In the genomic region with DNA sequence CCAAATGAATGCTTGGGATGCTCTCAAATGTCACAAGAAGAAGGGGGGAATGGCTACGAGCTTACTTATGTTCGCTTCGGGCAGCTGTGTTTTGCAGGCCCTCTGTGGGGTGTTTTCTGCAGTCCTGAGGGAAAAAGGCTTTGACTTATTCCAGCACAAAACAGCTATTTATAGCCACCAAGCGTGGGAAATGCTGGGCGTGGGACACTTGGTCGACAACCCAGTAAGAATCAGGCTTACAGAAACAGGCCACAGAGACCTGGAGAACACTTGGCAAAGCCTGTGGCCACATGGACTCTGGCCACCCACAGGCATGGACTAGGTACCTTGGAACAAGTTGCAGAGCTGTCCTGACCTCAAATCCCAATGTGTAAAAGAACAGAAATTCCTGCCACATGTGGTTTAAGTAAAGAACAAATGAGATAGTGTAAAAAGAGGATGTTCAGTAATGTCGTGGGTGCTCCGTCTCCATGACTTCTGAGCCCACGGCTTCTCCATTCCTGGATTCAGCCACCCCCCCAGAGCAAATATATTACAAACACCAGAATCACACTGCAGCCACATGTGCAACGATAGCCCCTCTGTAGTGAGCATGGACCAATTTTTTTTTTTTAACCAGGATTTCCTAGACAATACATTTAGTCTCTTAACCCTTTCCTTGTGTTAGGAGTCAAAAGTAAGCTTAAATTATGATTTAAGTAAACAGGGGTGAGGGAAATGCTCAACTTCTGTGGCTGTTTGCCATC, we compare ENCODE assay signal across 8 mouse cellular contexts. TPM values are rescaled to one million over a fixed set of nuclear protein-coding genes. Genes with fewer than 3 reads are reported as not detected.
DNase-seq lines count a peak whose midpoint lies in the region; ATAC-seq lines count a peak whose summit lies in the region.

No protein-coding gene starts in this region.

- DNase-seq in layer of hippocampus, adult 18-20 months (ENCODE audit: low spot score in 2 of 2): peak; percentile 17 to 44
- no peak for DNase-seq in layer of hippocampus, adult 9-10 months (ENCODE audit: low spot score)
- DNase-seq in layer of hippocampus, adult 8-10 months (ENCODE audit: low spot score in 2 of 2): peak; percentile 42 to 45
- peak; percentile 63 for DNase-seq in lung, postnatal 36 days

- no peaks in the 10 kb centered on the region for H3K9me3 ChIP-seq in embryonic facial prominence, embryonic 15.5 days (replicated peaks)
- H3K9me3 ChIP-seq in heart, embryonic 16.5 days (replicated peaks; ENCODE audit: control insufficient read depth, low read length): no peaks in the 10 kb centered on the region

- WGBS in embryonic facial prominence, embryonic 15.5 days: 16% methylated on average over 10 of the region's 10 CpGs
- WGBS in heart, embryonic 16.5 days: 21% methylated on average over 10 of the region's 10 CpGs

- H3K4me2 ChIP-seq in embryonic facial prominence, embryonic 15.5 days (replicated peaks): no peak overlapping the region
- no peak overlapping the region for H3K4me2 ChIP-seq in heart, embryonic 16.5 days (ENCODE audit: low read depth, low read length)

- peak overlapping the region; percentile 85 for H3K27ac ChIP-seq in embryonic facial prominence, embryonic 15.5 days (replicated peaks)
- H3K27ac ChIP-seq in heart, embryonic 16.5 days (ENCODE audit: low read length): peak overlapping the region; percentile 78

- H3K36me3 ChIP-seq in embryonic facial prominence, embryonic 15.5 days: no peaks in the 10 kb centered on the region
- H3K36me3 ChIP-seq in heart, embryonic 16.5 days (ENCODE audit: control insufficient read depth, insufficient read depth): no peaks in the 10 kb centered on the region

- no peaks in the 10 kb centered on the region for H3K27me3 ChIP-seq in embryonic facial prominence, embryonic 15.5 days
- no peaks in the 10 kb centered on the region for H3K27me3 ChIP-seq in heart, embryonic 16.5 days (ENCODE audit: control insufficient read depth, insufficient read depth, low read length)

- ATAC-seq in embryonic facial prominence, embryonic 15.5 days (ENCODE audit: insufficient number of reproducible peaks, low FRiP score, low TSS enrichment, low read depth): peak; percentile 79
- peak; percentile 3; the same call in 1 of the 2 replicates for ATAC-seq in heart, embryonic 16.5 days (replicated peaks; ENCODE audit: extremely low read depth, insufficient read depth, low FRiP score)
- ATAC-seq in inflammation-experienced regulatory T-cells, adult 6 months: no peak
- no peak for ATAC-seq in megakaryocyte, adult 5-6 weeks (ENCODE audit: poor library complexity, severe bottlenecking)

- H3K9ac ChIP-seq in embryonic facial prominence, embryonic 15.5 days: no peak overlapping the region
- H3K9ac ChIP-seq in heart, embryonic 16.5 days (ENCODE audit: low read length): peak overlapping the region; percentile 10; the same call in 1 of the 2 replicates

- H3K4me1 ChIP-seq in embryonic facial prominence, embryonic 15.5 days: peaks cover 72% of the 10 kb centered on the region
- H3K4me1 ChIP-seq in heart, embryonic 16.5 days (ENCODE audit: control insufficient read depth, insufficient read depth, low read length): peaks cover 63% of the 10 kb centered on the region

- H3K4me3 ChIP-seq in embryonic facial prominence, embryonic 15.5 days (replicated peaks): no peak overlapping the region
- H3K4me3 ChIP-seq in heart, embryonic 16.5 days (ENCODE audit: low read length): no peak overlapping the region

RNA-seq across cellular contexts. Expression of gene Ggta1, which starts 45.7 kb away (rescaled TPM):
- total RNA-seq in layer of hippocampus, adult 18-20 months (2021): 1 to 10 TPM; 2.6 to 4.3 TPM
- polyA plus RNA-seq in embryonic facial prominence, embryonic 15.5 days (2015; fragmentation: Nextera tagmentation; extraction: Ambion mirVana): 33.5 and 38.3 TPM in 2 replicates
- 28.6 and 30.9 TPM in 2 replicates for polyA plus RNA-seq in heart, embryonic 16.5 days (2015; fragmentation: Nextera tagmentation; extraction: Ambion mirVana)
- total RNA-seq in layer of hippocampus, adult 8-10 months (2022): 10 to 100 TPM in 2 of 4 experiments, 1 to 10 TPM in 2; 2.6 to 16.0 (median 6.7) TPM
- 10 to 100 TPM; 17.5 to 19.2 (median 18.0) TPM for polyA plus RNA-seq in inflammation-experienced regulatory T-cells, adult 6 months (2017; shearing (Covaris generic))
- 41.7 and 51.1 TPM in 2 replicates for total RNA-seq in megakaryocyte, adult 5-6 weeks (2015)
- 68.3 and 71.2 TPM in 2 replicates for total RNA-seq in megakaryocyte, adult 5-6 weeks (2017)

RNA-seq across cellular contexts. Expression of gene Dab2ip, which starts 49.3 kb away (rescaled TPM):
- total RNA-seq in layer of hippocampus, adult 18-20 months (2021): 100 to 1,000 TPM; 108 to 109 TPM
- 67.9 and 72.0 TPM in 2 replicates for polyA plus RNA-seq in embryonic facial prominence, embryonic 15.5 days (2015; fragmentation: Nextera tagmentation; extraction: Ambion mirVana)
- polyA plus RNA-seq in heart, embryonic 16.5 days (2015; fragmentation: Nextera tagmentation; extraction: Ambion mirVana): 27.1 and 32.9 TPM in 2 replicates
- 10 to 100 TPM; 87.5 to 90.5 (median 89.7) TPM for total RNA-seq in layer of hippocampus, adult 8-10 months (2022)
- under 1 TPM; 0.46 to 0.69 (median 0.54) TPM for polyA plus RNA-seq in inflammation-experienced regulatory T-cells, adult 6 months (2017; shearing (Covaris generic))
- 3.7 and 4.9 TPM in 2 replicates for total RNA-seq in megakaryocyte, adult 5-6 weeks (2015)
- 2.1 and 2.7 TPM in 2 replicates for total RNA-seq in megakaryocyte, adult 5-6 weeks (2017)

Comparison
In these comparisons a context has a peak if more than half of its experiments do, and no peak if none do; other contexts are left out.
1. ATAC-seq: peak in embryonic facial prominence, embryonic 15.5 days (single experiment) and heart, embryonic 16.5 days (single experiment); none in inflammation-experienced regulatory T-cells, adult 6 months (single experiment) and megakaryocyte, adult 5-6 weeks (single experiment).
2. RNA of gene Dab2ip, which starts 49.3 kb away (total RNA-seq): 108 to 109 TPM in layer of hippocampus, adult 18-20 months and 87.5 to 90.5 TPM in layer of hippocampus, adult 8-10 months; 2.1 to 4.9 TPM in megakaryocyte, adult 5-6 weeks; every median in the first group is over 10 times any median in the second.